Mouse (Mus musculus) ES-E14 (cell line): ENCODE results near the gene Usp10. TPM values are rescaled to one million over a fixed set of nuclear protein-coding genes. Genes with fewer than 3 reads are reported as not detected.

ENCODE experiments used
- DNase-seq: peaks from one replicate; pipeline ENCODE4 v3.0.0-alpha.2; 2013; ENCODE audit warnings: low read depth, low spot score
- H3K27ac ChIP-seq: 2 replicates; pipeline ENCODE4 v1.5.1; 2012; ENCODE audit warnings: low read depth, mild to moderate bottlenecking, low read length, moderate library complexity, mixed read lengths; ENCODE audit not compliant: poor library complexity, insufficient read depth, severe bottlenecking
- H3K36me3 ChIP-seq: 2 replicates; pipeline ENCODE4 v1.6.1; 2012; ENCODE audit warnings: mild to moderate bottlenecking, low read length, moderate library complexity, mixed read lengths; ENCODE audit not compliant: control insufficient read depth, poor library complexity, insufficient read depth, severe bottlenecking
- H3K4me1 ChIP-seq, 2 experiments: fragments of 150-350 bp in 1 of 2; sonication (generic) in 1 of 2; 2 replicates each; pipeline ENCODE4 v1.6.1; 2012; ENCODE audit warnings: low read length in 2 of 2, mild to moderate bottlenecking in 1 of 2, mixed read lengths in 1 of 2; ENCODE audit not compliant: control insufficient read depth in 2 of 2, insufficient read depth in 2 of 2, poor library complexity in 1 of 2
- H3K4me3 ChIP-seq, 2 experiments: fragments of 150-350 bp in 1 of 2; sonication (generic) in 1 of 2; 2 replicates each; pipeline ENCODE4 v1.5.1; 2012; ENCODE audit warnings: low read length in 2 of 2, low read depth in 1 of 2, mild to moderate bottlenecking in 1 of 2, mixed read lengths in 1 of 2; ENCODE audit not compliant: insufficient read depth in 1 of 2, poor library complexity in 1 of 2, severe bottlenecking in 1 of 2
- H3K9ac ChIP-seq: 2 replicates; pipeline ENCODE4 v1.6.1; 2012; ENCODE audit warnings: low read depth, mild to moderate bottlenecking, low read length, mixed read lengths; ENCODE audit not compliant: poor library complexity, insufficient read depth, severe bottlenecking
- H3K9me3 ChIP-seq: fragments of 150-350 bp; sonication (generic); 2 replicates; pipeline ENCODE4 v1.6.1; 2012; ENCODE audit warnings: low read depth, mild to moderate bottlenecking, low read length; ENCODE audit not compliant: control insufficient read depth, insufficient read depth
- CHD2 ChIP-seq: IDR thresholded peaks from 2 replicates; pipeline ENCODE4 v1.6.1; 2014; ENCODE audit warnings: mild to moderate bottlenecking, low read depth, low read length, inconsistent platforms
- HCFC1 ChIP-seq: IDR thresholded peaks from 2 replicates; pipeline ENCODE4 v1.6.1; 2012; ENCODE audit warnings: low read length, inconsistent platforms, borderline replicate concordance; ENCODE audit not compliant: insufficient read depth
- MAFK ChIP-seq: IDR thresholded peaks from 2 replicates; pipeline ENCODE4 v1.6.1; 2014; ENCODE audit warnings: mild to moderate bottlenecking, low read depth, low read length, inconsistent platforms; ENCODE audit not compliant: insufficient read depth
- ZC3H11A ChIP-seq: IDR thresholded peaks from 2 replicates; pipeline ENCODE4 v1.6.1; 2012; ENCODE audit warnings: low read depth, mild to moderate bottlenecking, inconsistent platforms, low read length, borderline replicate concordance
- ZNF384 ChIP-seq: IDR thresholded peaks from 2 replicates; pipeline ENCODE4 v1.6.1; 2012; ENCODE audit warnings: low read depth, low read length, inconsistent platforms
- in situ Hi-C, 2 experiments: fragments of 600-800 bp; cut with MboI; formaldehyde crosslinking; loops; one replicate each; pipeline ENCODE4 v1.15.1; 2025; ENCODE audit warnings: low sequenced_read_pairs in 2 of 2, inconsistent platforms in 1 of 2; ENCODE audit not compliant: unreplicated experiment in 2 of 2
- total RNA-seq: library from RNA; depleted of rRNA; stranded (reverse); fragments of 300-350 nt; gene quantifications from 2 replicates; pipeline ENCODE4 v1.2.3, GENCODE M21; 2012; rRNA removed

The Usp10 gene
- total RNA-seq, 1 experiment: 201 TPM

DNA sequence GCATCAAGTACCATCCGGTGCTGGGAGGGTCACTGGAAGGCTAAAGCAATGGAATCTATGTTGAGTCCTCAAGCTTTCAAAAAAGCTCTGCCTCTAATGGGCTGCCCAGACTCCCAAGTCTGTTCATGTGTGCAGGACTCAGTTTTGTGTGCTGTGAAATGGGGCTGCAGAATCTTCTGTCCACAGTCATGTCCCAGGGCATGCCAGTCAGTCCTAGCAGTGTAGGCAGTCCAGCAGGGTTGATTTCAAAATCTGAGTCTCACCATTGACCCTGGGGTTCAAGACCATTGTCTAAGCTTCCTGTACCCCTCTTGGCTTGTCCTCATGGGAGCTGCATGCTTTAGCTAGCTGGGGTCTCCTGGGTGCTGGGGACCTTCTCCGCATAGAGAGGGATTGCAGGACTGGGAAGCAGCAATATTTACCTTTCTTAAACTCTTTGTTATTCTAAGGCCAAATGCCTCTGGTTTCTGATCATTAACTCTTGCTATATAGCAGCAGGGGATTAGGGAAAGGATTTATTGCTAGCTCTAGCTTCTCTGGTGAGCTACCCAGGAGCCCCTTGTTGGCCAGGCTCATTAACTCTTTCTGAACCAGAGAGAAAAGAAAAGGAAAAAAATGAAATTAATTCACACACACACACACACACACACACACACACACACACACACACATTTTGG lies 94.7 kb downstream of the Usp10 start:
- no peak overlapping the region for H3K9ac ChIP-seq
- H3K4me1 ChIP-seq: no peaks in the 10 kb centered on the region
- H3K27ac ChIP-seq: no peak overlapping the region
- H3K4me3 ChIP-seq: no peak overlapping the region
- H3K9me3 ChIP-seq: no peaks in the 10 kb centered on the region
- TF ChIP-seq ZNF384 (no peak), CHD2 (no peak), HCFC1 (no peak), MAFK (no peak), ZC3H11A (no peak)
- in situ Hi-C loops: no loop called here
- no peaks in the 10 kb centered on the region for H3K36me3 ChIP-seq
- no peak for DNase-seq

DNA sequence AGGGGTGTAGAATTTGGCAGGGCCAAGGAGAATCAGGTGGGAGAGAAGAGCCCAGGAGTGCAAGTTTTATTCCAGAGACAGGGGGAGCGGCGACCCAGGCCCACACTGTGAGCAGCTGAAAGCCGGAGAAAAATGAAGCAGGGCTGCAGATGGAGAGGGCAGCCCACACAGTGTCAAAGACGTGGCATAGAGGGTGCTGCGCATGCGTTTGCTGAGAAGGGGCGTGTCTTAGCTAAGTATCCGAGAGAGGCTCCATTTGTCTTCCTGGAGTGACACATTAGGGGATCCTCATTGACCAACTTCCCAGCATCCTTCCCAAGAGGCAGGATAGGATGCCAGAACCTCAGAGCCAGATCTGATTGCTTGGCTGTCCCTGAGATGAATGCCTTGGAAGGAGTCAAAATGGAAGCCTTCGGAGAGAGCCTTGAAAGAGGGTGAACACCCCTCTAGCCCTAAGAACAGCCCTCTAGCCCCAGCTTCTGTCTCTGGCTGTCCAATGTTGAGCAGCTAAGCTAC lies 96.5 kb downstream of the Usp10 start:
- H3K9ac ChIP-seq: no peak overlapping the region
- H3K4me1 ChIP-seq: no peaks in the 10 kb centered on the region
- no peak overlapping the region for H3K4me3 ChIP-seq
- H3K9me3 ChIP-seq: no peaks in the 10 kb centered on the region
- no peak for DNase-seq
- H3K36me3 ChIP-seq: no peaks in the 10 kb centered on the region
- TF ChIP-seq ZC3H11A (no peak), ZNF384 (no peak), CHD2 (no peak), HCFC1 (no peak), MAFK (no peak)
- H3K27ac ChIP-seq: no peak overlapping the region
- in situ Hi-C loops: no loop called here

Other genes with a start within 250 kb of the Usp10 start
- gene Wfdc1, start 244.0 kb upstream of the Usp10 start, total RNA-seq: 0.13 TPM in 1 of 2 replicates, not detected in the other
- 0.80 and 0.90 TPM in 2 replicates for gene Atp2c2, start 210.4 kb upstream of the Usp10 start, total RNA-seq
- gene Tldc1, start 131.9 kb upstream of the Usp10 start, total RNA-seq: 7.0 and 9.2 TPM in 2 replicates
- 40.5 and 73.3 TPM in 2 replicates for gene Cotl1, start 69.8 kb upstream of the Usp10 start, total RNA-seq
- gene Klhl36, start 48.1 kb upstream of the Usp10 start, total RNA-seq: 3.2 and 3.6 TPM in 2 replicates
- 27.0 and 34.8 TPM in 2 replicates for gene Gm20388, start 481 bp downstream of the Usp10 start, total RNA-seq
- gene Crispld2, start 82.1 kb downstream of the Usp10 start, total RNA-seq: 4.4 and 12.1 TPM in 2 replicates
- 29.9 and 35.4 TPM in 2 replicates for gene Zdhhc7, start 191.1 kb downstream of the Usp10 start, total RNA-seq
- gene 6430548M08Rik, start 203.8 kb downstream of the Usp10 start, total RNA-seq: 0.54 and 0.58 TPM in 2 replicates